Mouse (Mus musculus): ENCODE data around the gene Zdhhc15. TPM values are rescaled to one million over a fixed set of nuclear protein-coding genes. Genes with fewer than 3 reads are reported as not detected.

The Zdhhc15 gene
- total RNA-seq, 1 experiment from 2014 or later = 2.6 TPM

Other genes with a start within 250 kb of the Zdhhc15 start
- gene Uprt, start 188.2 kb downstream of the Zdhhc15 start, total RNA-seq (2021) = 19.9 and 21.0 TPM in 2 replicates
- gene Magee2, start 186.2 kb upstream of the Zdhhc15 start, total RNA-seq (2021) = 0.21 TPM in 1 of 2 replicates, not detected in the other